8 mouse cellular contexts compared by ENCODE assay signal in the genomic region with DNA sequence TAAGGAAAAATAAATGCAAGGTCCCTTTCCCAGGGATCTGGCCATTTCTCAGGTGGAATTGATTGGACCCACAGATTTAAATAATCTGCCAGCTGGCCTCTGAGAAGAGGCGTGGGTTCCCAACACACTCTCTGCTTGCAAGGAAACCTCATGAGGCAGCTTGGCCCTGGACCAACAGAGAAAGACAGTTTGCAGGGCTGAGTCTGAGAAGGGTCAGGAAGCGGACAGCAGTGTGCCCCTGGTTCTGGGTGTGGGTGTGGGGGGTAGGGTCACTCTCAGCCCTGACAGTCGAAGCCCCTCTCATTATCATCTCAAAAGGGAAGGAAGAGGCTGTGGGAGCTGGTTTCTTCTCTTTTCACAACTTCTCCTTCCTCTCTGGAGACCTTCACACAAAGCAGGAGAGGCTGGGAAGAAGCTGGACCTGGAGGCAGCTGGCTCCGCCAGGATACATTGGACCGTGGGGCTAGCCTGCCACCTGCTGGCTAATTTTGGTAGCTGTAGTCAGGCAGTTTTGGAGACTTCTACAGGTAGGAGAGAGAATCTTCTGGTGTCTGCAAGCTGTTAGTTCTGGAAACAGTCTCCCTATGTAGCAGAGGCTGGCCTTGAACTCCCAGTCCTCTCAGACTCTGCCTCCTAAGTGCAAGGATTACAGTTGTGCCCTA. TPM values are rescaled to one million over a fixed set of nuclear protein-coding genes. Genes with fewer than 3 reads are reported as not detected.
DNase-seq lines count a peak whose midpoint lies in the region; ATAC-seq lines count a peak whose summit lies in the region.

No protein-coding gene starts in this region.

- peaks cover 38% of the 10 kb centered on the region for H3K36me3 ChIP-seq in hindbrain, embryonic 13.5 days

- H3K27ac ChIP-seq in hindbrain, embryonic 13.5 days: no peak overlapping the region

- H3K27me3 ChIP-seq in hindbrain, embryonic 13.5 days: 0 out of 2 replicates have a peak, but pooled peaks cover 6% of the 10 kb centered on the region

- H3K4me3 ChIP-seq in hindbrain, embryonic 13.5 days: no peak overlapping the region

- peak; percentile 86 for ATAC-seq in hindbrain, embryonic 13.5 days (ENCODE audit: low FRiP score)

- H3K4me2 ChIP-seq in hindbrain, embryonic 13.5 days: no peak overlapping the region

- no peak overlapping the region for H3K9ac ChIP-seq in hindbrain, embryonic 13.5 days

- H3K4me1 ChIP-seq in hindbrain, embryonic 13.5 days (replicated peaks): peaks cover 16% of the 10 kb centered on the region; the same call in 1 of the 2 replicates

- 23% methylated on average over 5 of the region's 5 CpGs for WGBS in hindbrain, embryonic 13.5 days

- DNase-seq in ZHBTc4 (ENCODE audit: low read depth, low spot score): peak; percentile 79
- DNase-seq in cerebellum, postnatal 14 days: peak; percentile 95 to 96
- peak; percentile 79 to 85 for DNase-seq in frontal cortex, postnatal 25 days (ENCODE audit: low spot score in 2 of 2)
- peak; percentile 89 to 90 for DNase-seq in layer of hippocampus, postnatal 10 days (ENCODE audit: low spot score in 2 of 2)
- peak; percentile 81 for DNase-seq in lung, postnatal 25 days (ENCODE audit: low spot score)
- peak; percentile 74 for DNase-seq in right cerebral cortex, adult 18-20 months
- DNase-seq in urinary bladder, postnatal 25 days (ENCODE audit: low spot score): peak; percentile 82

- no peaks in the 10 kb centered on the region for H3K9me3 ChIP-seq in hindbrain, embryonic 13.5 days

RNA-seq across cellular contexts. Expression of gene Syn3, which starts 35.0 kb away (rescaled TPM):
- polyA plus RNA-seq in hindbrain, embryonic 13.5 days (2015; fragmentation: Nextera tagmentation; extraction: Ambion mirVana): 16.7 and 18.3 TPM in 2 replicates
- 10 to 100 TPM; 35.1 to 39.6 TPM for total RNA-seq in layer of hippocampus, postnatal 10 days (2021)
